In the genomic region with DNA sequence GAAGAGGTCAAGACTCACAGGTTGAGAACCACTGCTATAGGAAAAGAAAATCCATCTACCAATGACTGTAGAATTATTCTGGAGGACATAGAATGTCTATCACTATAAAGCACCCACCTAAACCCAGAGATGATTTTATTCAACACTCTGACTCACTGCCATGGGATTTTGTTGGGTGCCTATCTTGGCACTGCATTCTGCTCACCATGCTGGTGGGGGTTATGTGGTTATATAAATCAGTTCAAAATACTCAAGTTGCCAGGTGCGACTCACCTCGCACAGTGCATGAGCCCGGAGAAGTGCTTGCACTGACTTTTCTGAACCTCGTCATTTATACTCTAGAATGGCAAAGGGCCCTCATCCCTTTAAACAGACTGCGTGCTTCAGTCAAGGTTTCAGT, we compare ENCODE assay signal across 27 mouse cellular contexts.
DNase-seq lines count a peak whose midpoint lies in the region; ATAC-seq and TF ChIP-seq lines count a peak whose summit lies in the region.
"Had no signal": no experiment of that assay in that cellular context is flagged by ENCODE, and none has a peak within 500 bp of the region (broad histone marks: within the 10 kb centered on the region; RNA-seq: fewer than 3 reads in every experiment).

No protein-coding gene starts in this region.

- no peaks in the 10 kb centered on the region for H3K79me2 ChIP-seq in heart, adult 2 months (replicated peaks; ENCODE audit: control insufficient read depth, insufficient read depth, low read length)

- H3K36me3 ChIP-seq in heart, adult 2 months (ENCODE audit: control insufficient read depth, insufficient read depth, low read length) = no peaks in the 10 kb centered on the region; the same call in 1 of the 2 replicates
- H3K36me3 ChIP-seq: embryonic facial prominence, embryonic 12.5 days; embryonic facial prominence, embryonic 15.5 days; heart, embryonic 10.5 days; heart, embryonic 13.5 days had no signal

- TF ChIP-seq CTCF in heart, adult 2 months (IDR thresholded peaks at IDR 0.05) = no peak

- peaks cover 9% of the 10 kb centered on the region for H3K4me1 ChIP-seq in heart, adult 2 months (ENCODE audit: control insufficient read depth, insufficient read depth, low read length)
- H3K4me1 ChIP-seq: embryonic facial prominence, embryonic 12.5 days; embryonic facial prominence, embryonic 15.5 days; heart, embryonic 10.5 days; heart, embryonic 13.5 days had no signal

- no peak for TF ChIP-seq POLR2A in heart, adult 2 months (IDR thresholded peaks at IDR 0.05; ENCODE audit: insufficient read depth, low read depth, low read length)

- WGBS in heart, adult 2 months = 91% methylated on average over 5 of the region's 5 CpGs

- no peak overlapping the region for H3K9ac ChIP-seq in heart, adult 2 months (ENCODE audit: low read depth, low read length)
- H3K9ac ChIP-seq: embryonic facial prominence, embryonic 12.5 days; embryonic facial prominence, embryonic 15.5 days; forebrain, postnatal 0 days; heart, embryonic 13.5 days; hindbrain, embryonic 14.5 days had no signal

- no peaks in the 10 kb centered on the region for H3K27me3 ChIP-seq in heart, adult 2 months (ENCODE audit: control insufficient read depth, insufficient read depth, low read length)
- H3K27me3 ChIP-seq: embryonic facial prominence, embryonic 12.5 days; embryonic facial prominence, embryonic 15.5 days; heart, embryonic 13.5 days had no signal

- intact Hi-C loops in heart, adult 2 months (cut with DNase I) = loop anchor here (10.0 kb wide), 1 partner anchor 276 kb away; the partner anchor contains the start of genes 1110059E24Rik and Abhd17b

- TF ChIP-seq EP300 in heart, adult 2 months (IDR thresholded peaks at IDR 0.05; ENCODE audit: insufficient read depth, low read depth, low read length) = no peak

- no peak for DNase-seq in frontal cortex, postnatal 10 days (ENCODE audit: low spot score in 2 of 2)
- DNase-seq in heart, adult 2 months = no peak
- DNase-seq in heart, adult 11 months = no peak
- peak; percentile 29 to 30 for DNase-seq in right cerebral cortex, adult 2 months (ENCODE audit: low spot score in 2 of 2)
- DNase-seq in right cerebral cortex, postnatal 4 days = no peak
- DNase-seq: adrenal gland, postnatal 10 days; adrenal gland, postnatal 36 days; cerebellum, adult 11 months; cerebellum, adult 2 months; cerebellum, adult 9-11 months; cerebellum, postnatal 25 days; forebrain, postnatal 0 days; gastrocnemius, postnatal 10 days; heart, adult 18-20 months; heart, postnatal 14 days; heart, postnatal 4 days had no signal

- ATAC-seq in frontal cortex, adult (ENCODE audit: low TSS enrichment) = peak; percentile 52
- ATAC-seq: forebrain, embryonic 14.5 days; forebrain, postnatal 0 days; hindbrain, postnatal 0 days; inflammation-experienced regulatory T-cells, adult 6 months; intestine, embryonic 16.5 days; Patski had no signal

- H3K4me3 ChIP-seq in heart, adult 2 months = no peak overlapping the region
- H3K4me3 ChIP-seq: embryonic facial prominence, embryonic 12.5 days; embryonic facial prominence, embryonic 15.5 days; heart, embryonic 10.5 days; heart, embryonic 13.5 days had no signal

- peak overlapping the region; percentile 61 for H3K27ac ChIP-seq in heart, adult 2 months
- H3K27ac ChIP-seq: embryonic facial prominence, embryonic 12.5 days; embryonic facial prominence, embryonic 15.5 days; heart, embryonic 10.5 days; heart, embryonic 13.5 days; hindbrain, embryonic 14.5 days; hindbrain, postnatal 0 days had no signal

Comparison
In these comparisons a context has a peak if more than half of its experiments do, and no peak if none do; other contexts are left out.
1. DNase-seq: peak in right cerebral cortex, adult 2 months (2 of 2); none in frontal cortex, postnatal 10 days (0 of 2), heart, adult 2 months (0 of 2), heart, adult 11 months (single experiment) and right cerebral cortex, postnatal 4 days (single experiment).